Mouse (Mus musculus): ENCODE measurements at regions not wholly inside any gene's neighbourhood (a gene's known extent, or its start where the extent isn't known, plus 50 kb on each side); places are given as distances from the start of the nearest gene placed in this dataset.

DNA sequence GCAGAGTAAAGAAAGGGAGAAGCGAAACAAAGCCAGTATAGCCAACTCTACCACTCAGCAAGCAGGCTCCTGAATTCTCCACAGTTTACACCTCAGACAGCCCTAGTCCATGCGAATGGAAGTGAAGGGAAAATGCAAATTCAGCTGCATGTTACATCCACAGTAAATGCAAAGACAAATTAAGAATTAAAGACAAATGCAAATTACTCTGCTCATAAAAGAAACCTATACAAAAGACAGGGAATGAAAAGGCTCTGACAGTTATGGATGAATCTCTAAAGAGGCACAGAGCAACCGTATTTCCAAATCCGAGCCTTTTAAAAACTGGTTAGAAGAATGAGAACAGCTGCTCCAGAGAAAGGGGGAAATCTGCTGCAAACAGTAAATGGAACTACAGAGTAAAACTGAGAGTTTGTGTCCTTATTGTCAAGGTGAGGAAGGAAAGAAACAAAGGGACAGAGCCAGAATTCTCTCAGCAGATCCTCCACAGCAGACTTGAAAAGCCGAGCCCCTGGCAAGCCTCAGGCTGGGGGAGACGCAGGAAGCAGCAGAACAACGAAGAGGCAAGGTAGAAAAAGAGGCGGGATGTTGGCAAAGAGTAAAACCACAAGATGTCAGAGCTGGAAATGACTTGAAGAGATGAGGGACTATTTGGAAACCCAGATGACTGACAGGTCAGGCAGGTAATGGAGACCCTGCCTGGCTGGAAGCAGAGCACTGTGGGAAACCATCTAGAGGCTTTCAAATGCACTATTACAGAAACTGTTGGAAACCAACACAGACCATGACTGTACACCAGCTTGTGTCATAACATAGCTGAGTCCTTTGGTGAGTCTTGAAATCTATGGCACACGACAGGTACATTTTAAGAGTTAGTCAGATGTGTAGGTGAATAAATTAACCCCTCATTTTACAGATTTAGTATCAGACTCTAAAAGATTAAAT is 184.5 kb upstream of the Acvr2a start:
- 60% methylated on average over 9 of the region's 9 CpGs for WGBS (ENCODE audit: insufficient replicate concordance)
- no peaks in the 10 kb centered on the region for H3K36me3 ChIP-seq (replicated peaks; ENCODE audit: insufficient read depth, low read length)
- H3K27me3 ChIP-seq (ENCODE audit: insufficient read depth, low read length), result no peaks in the 10 kb centered on the region
- no peaks in the 10 kb centered on the region for H3K9me3 ChIP-seq (ENCODE audit: low read length)
- no peak overlapping the region for H3K4me2 ChIP-seq (ENCODE audit: low read depth, low read length)
- no peak for TF ChIP-seq EP300 (IDR thresholded peaks at IDR 0.05; ENCODE audit: low read depth)
- no peak for TF ChIP-seq CTCF (IDR thresholded peaks at IDR 0.05; ENCODE audit: low read depth)
- no peak overlapping the region for H3K9ac ChIP-seq (replicated peaks)
- H3K4me3 ChIP-seq (ENCODE audit: low read depth, low read length), result no peak overlapping the region
- no peak overlapping the region for H3K27ac ChIP-seq (ENCODE audit: low read depth)
- DNase-seq (no peak), ATAC-seq (no peak)
- no peaks in the 10 kb centered on the region for H3K4me1 ChIP-seq (ENCODE audit: insufficient read depth)

- H3K27ac ChIP-seq (ENCODE audit: low read depth), result no peak overlapping the region
- H3K27me3 ChIP-seq (ENCODE audit: insufficient read depth, low read length), result no peaks in the 10 kb centered on the region
- 73% methylated on average over 10 of the region's 10 CpGs for WGBS (ENCODE audit: insufficient replicate concordance)
- DNase-seq (no peak), ATAC-seq (no peak)
- no peak overlapping the region for H3K4me3 ChIP-seq (ENCODE audit: low read depth, low read length)
- H3K36me3 ChIP-seq (replicated peaks; ENCODE audit: insufficient read depth, low read length), result no peaks in the 10 kb centered on the region
- TF ChIP-seq EP300 (IDR thresholded peaks at IDR 0.05; ENCODE audit: low read depth) (no peak), CTCF (IDR thresholded peaks at IDR 0.05; ENCODE audit: low read depth) (no peak)
- no peak overlapping the region for H3K4me2 ChIP-seq (ENCODE audit: low read depth, low read length)
- H3K4me1 ChIP-seq (ENCODE audit: insufficient read depth), result no peaks in the 10 kb centered on the region
- no peaks in the 10 kb centered on the region for H3K9me3 ChIP-seq (ENCODE audit: low read length)
- no peak overlapping the region for H3K9ac ChIP-seq (replicated peaks)
Observed at GRCm38 (mm10) chr2:48634456-48635174, 179.3 kb upstream of the Acvr2a start.

DNA sequence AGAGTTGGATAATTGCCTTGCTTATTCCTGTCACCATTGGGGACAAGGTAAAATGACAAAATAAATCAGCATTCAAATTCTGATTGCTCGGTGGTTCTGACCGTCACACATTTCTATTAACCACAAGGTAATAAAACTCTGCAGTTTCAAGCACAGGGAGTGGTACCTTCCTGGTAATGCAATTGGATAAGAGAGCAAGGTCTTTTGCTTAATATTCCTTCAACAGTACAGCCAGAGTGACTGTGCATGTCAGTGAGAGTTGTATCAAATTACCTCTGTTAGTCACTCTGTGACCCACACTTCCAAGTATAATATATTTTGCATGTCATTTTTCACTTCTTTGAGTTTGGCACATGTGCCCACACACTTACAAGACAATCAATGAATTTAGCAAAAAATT is 177.8 kb upstream of the Acvr2a start:
- WGBS (ENCODE audit: insufficient replicate concordance), result 72% methylated on average over 2 of the region's 2 CpGs
- no peaks in the 10 kb centered on the region for H3K36me3 ChIP-seq (replicated peaks; ENCODE audit: insufficient read depth, low read length)
- ATAC-seq, result no peak

DNA sequence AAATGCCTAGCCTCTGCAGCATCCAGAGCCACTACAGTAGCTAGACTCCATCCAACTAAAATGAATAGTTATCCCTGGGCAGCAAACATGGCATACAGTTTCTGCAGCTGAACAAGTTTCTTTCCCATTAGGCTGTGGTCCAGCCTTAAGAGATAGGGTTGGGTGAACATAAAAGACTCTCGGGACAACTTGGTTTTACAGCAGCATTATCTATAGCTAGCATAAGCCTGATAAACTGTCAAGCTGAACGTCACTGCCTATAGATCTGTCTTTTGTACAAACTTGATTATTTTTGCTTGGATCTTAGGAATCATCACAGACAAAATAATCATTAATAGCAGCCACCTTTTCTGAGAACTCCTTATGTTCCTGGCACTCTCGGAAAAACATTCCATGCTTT is 169.8 kb upstream of the Acvr2a start:
- 62% methylated on average over 3 of the region's 3 CpGs for WGBS (ENCODE audit: insufficient replicate concordance)
- no peak overlapping the region for H3K27ac ChIP-seq (ENCODE audit: low read depth)
- no peaks in the 10 kb centered on the region for H3K36me3 ChIP-seq (replicated peaks; ENCODE audit: insufficient read depth, low read length)
- H3K27me3 ChIP-seq (ENCODE audit: insufficient read depth, low read length), result no peaks in the 10 kb centered on the region
- no peaks in the 10 kb centered on the region for H3K9me3 ChIP-seq (ENCODE audit: low read length)
- TF ChIP-seq EP300 (IDR thresholded peaks at IDR 0.05; ENCODE audit: low read depth) (no peak), CTCF (IDR thresholded peaks at IDR 0.05; ENCODE audit: low read depth) (no peak)
- ATAC-seq (no peak), DNase-seq (no peak)
- H3K4me3 ChIP-seq (ENCODE audit: low read depth, low read length), result no peak overlapping the region
- H3K9ac ChIP-seq (replicated peaks), result no peak overlapping the region
- no peak overlapping the region for H3K4me2 ChIP-seq (ENCODE audit: low read depth, low read length)
- no peaks in the 10 kb centered on the region for H3K4me1 ChIP-seq (ENCODE audit: insufficient read depth)

More for the DNA sequence above, 177.8 kb upstream of the Acvr2a start:
- TF ChIP-seq EP300 (IDR thresholded peaks at IDR 0.05; ENCODE audit: low read depth), result no peak
- no peak for TF ChIP-seq CTCF (IDR thresholded peaks at IDR 0.05; ENCODE audit: low read depth)
- Histone ChIP-seq H3K4me3 (ENCODE audit: low read depth, low read length) (no peak overlapping the region), H3K4me2 (ENCODE audit: low read depth, low read length) (no peak overlapping the region), H3K27me3 (ENCODE audit: insufficient read depth, low read length) (no peaks in the 10 kb centered on the region), H3K27ac (ENCODE audit: low read depth) (no peak overlapping the region), H3K9me3 (ENCODE audit: low read length) (no peaks in the 10 kb centered on the region), H3K9ac (replicated peaks) (no peak overlapping the region), H3K4me1 (ENCODE audit: insufficient read depth) (no peaks in the 10 kb centered on the region)
- DNase-seq, result no peak

- Histone ChIP-seq H3K36me3 (replicated peaks; ENCODE audit: insufficient read depth, low read length) (no peaks in the 10 kb centered on the region), H3K4me3 (ENCODE audit: low read depth, low read length) (no peak overlapping the region), H3K4me2 (ENCODE audit: low read depth, low read length) (no peak overlapping the region), H3K27ac (ENCODE audit: low read depth) (no peak overlapping the region), H3K27me3 (ENCODE audit: insufficient read depth, low read length) (no peaks in the 10 kb centered on the region), H3K9ac (replicated peaks) (no peak overlapping the region), H3K9me3 (ENCODE audit: low read length) (no peaks in the 10 kb centered on the region), H3K4me1 (ENCODE audit: insufficient read depth) (no peaks in the 10 kb centered on the region)
- 41% methylated on average over 2 of the region's 2 CpGs for WGBS (ENCODE audit: insufficient replicate concordance)
- ATAC-seq (no peak), DNase-seq (no peak)
- no peak for TF ChIP-seq CTCF (IDR thresholded peaks at IDR 0.05; ENCODE audit: low read depth)
- no peak for TF ChIP-seq EP300 (IDR thresholded peaks at IDR 0.05; ENCODE audit: low read depth)
Observed at GRCm38 (mm10) chr2:48650281-48650680, 163.6 kb upstream of the Acvr2a start.

GRCm38 (mm10) chr2:48661222-48661621 is 152.7 kb upstream of the Acvr2a start:
- Histone ChIP-seq H3K4me3 (ENCODE audit: low read depth, low read length) (no peak overlapping the region), H3K4me1 (ENCODE audit: insufficient read depth) (no peaks in the 10 kb centered on the region), H3K4me2 (ENCODE audit: low read depth, low read length) (no peak overlapping the region), H3K36me3 (replicated peaks; ENCODE audit: insufficient read depth, low read length) (no peaks in the 10 kb centered on the region), H3K9ac (replicated peaks) (no peak overlapping the region), H3K27me3 (ENCODE audit: insufficient read depth, low read length) (no peaks in the 10 kb centered on the region), H3K27ac (ENCODE audit: low read depth) (no peak overlapping the region), H3K9me3 (ENCODE audit: low read length) (no peaks in the 10 kb centered on the region)
- TF ChIP-seq EP300 (IDR thresholded peaks at IDR 0.05; ENCODE audit: low read depth) (no peak), CTCF (IDR thresholded peaks at IDR 0.05; ENCODE audit: low read depth) (no peak)
- 60% methylated on average over 1 of the region's 1 CpGs for WGBS (ENCODE audit: insufficient replicate concordance)
- DNase-seq (no peak), ATAC-seq (no peak)

Measured in liver, postnatal 0 days (tissue).